Mouse (Mus musculus): ENCODE data around the gene Rabggtb. TPM values are rescaled to one million over a fixed set of nuclear protein-coding genes. Genes with fewer than 3 reads are reported as not detected.

The Rabggtb gene
- total and polyA plus RNA-seq, 3 experiments = 223 to 316 (median 256) TPM

DNA sequence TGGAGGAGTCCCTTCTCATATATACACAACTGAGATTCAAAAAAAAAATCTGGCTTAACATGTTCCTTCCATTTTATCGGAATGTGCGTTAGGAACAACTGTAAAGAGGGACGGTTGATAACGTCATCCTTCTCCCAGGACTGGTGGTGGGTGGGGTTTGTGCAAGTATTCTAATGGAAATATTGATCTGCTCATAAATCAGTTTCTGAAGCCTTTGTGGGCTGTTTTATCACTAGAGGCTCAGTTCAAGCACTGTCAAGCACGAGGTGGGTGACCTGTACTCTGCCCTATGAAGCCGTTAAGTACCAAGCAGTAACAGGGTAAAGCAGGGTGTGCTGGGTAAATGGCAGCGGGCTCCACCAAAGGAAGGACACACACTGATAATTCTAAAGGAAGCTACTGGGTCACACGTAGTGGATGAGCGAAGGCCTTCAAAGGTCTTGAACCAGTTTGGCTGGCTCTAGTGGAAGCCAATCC, 47.0 kb upstream of the Rabggtb start:
- TF ChIP-seq CHD1 (IDR thresholded peaks at IDR 0.05; ENCODE audit: low read depth, low read length) (no peak), TBP (conservative IDR thresholded peaks at IDR 0.05; ENCODE audit: low read depth, low read length) (no peak)
- Histone ChIP-seq H3K27me3 (replicated peaks) (no peaks in the 10 kb centered on the region), H3K4me2 (ENCODE audit: insufficient read depth, low read depth, poor library complexity, severe bottlenecking) (no peak overlapping the region), H3K4me3 (replicated peaks in 1 of 3; ENCODE audit: low read depth in 2 of 3, low read length in 2 of 3, poor library complexity in 1 of 3) (no peak overlapping the region), H3K27ac (ENCODE audit: insufficient read depth, low read depth) (no peak overlapping the region), H3K36me3 (replicated peaks in 1 of 2; ENCODE audit: control insufficient read depth in 1 of 2, insufficient read depth in 1 of 2, low read length in 1 of 2) (no peaks in the 10 kb centered on the region), H3K9ac (ENCODE audit: insufficient read depth, low read depth) (no peak overlapping the region), H3K79me2 (replicated peaks; ENCODE audit: control insufficient read depth, extremely low read depth, insufficient read depth, poor library complexity, severe bottlenecking) (no peaks in the 10 kb centered on the region), H3K4me1 (ENCODE audit: control insufficient read depth in 1 of 2, insufficient read depth in 2 of 2) (peaks cover 8 to 60% of the 10 kb centered on the region in 2 experiments), H3K9me3 (replicated peaks; ENCODE audit: low read length) (peaks cover 16% of the 10 kb centered on the region)
- DNase-seq (ENCODE audit: extremely low read depth) = no peak
- in situ Hi-C loops (cut with MboI; ENCODE audit: low pct_ligation_motif_present, low pct_unique_long_range_greater_than_20kb, low sequenced_read_pairs) (loop anchor here (5.0 to 10.0 kb wide), 2 partner anchors 268 to 615 kb away; no protein-coding TSS in a partner anchor), dilution Hi-C loops (cut with MboI; ENCODE audit: extremely low pct_ligation_motif_present, extremely low pct_unique_long_range_greater_than_20kb, low sequenced_read_pairs) (no loop called here)

DNA sequence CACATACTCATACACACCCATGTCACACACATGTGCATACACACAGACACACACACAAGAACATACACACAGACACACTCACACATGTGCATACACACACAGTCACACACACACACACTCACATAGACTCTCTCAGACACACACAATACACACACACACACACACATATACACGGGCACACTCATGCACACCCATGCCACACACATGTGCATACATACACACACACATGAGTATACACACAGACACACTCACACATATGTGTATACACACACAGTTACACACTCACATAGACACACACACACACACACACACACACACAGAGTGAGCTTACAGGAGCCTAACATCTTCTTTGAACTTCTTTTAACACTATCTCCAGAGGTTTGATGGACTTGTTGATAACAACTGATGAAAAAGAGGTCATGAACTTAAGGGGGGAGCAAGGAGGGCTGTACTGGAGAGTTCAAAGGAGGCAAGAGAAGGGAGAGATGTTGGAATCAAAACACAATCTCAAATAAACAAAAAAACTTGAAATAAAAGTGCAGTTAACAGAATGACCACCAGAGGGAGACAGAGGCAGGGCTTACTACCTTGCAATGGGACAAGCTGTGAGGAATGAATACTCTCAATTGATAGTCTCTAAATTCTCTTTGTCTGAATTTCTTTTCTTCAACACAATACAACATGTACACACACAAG, 46.4 kb upstream of the Rabggtb start:
- no peaks in the 10 kb centered on the region for H3K27me3 ChIP-seq (replicated peaks)
- no peaks in the 10 kb centered on the region for H3K36me3 ChIP-seq (replicated peaks in 1 of 2; ENCODE audit: control insufficient read depth in 1 of 2, insufficient read depth in 1 of 2, low read length in 1 of 2)
- H3K79me2 ChIP-seq (replicated peaks; ENCODE audit: control insufficient read depth, extremely low read depth, insufficient read depth, poor library complexity, severe bottlenecking) = no peaks in the 10 kb centered on the region
- no peak overlapping the region for H3K27ac ChIP-seq (ENCODE audit: insufficient read depth, low read depth)
- dilution Hi-C loops (cut with MboI; ENCODE audit: extremely low pct_ligation_motif_present, extremely low pct_unique_long_range_greater_than_20kb, low sequenced_read_pairs) (no loop called here), in situ Hi-C loops (cut with MboI; ENCODE audit: low pct_ligation_motif_present, low pct_unique_long_range_greater_than_20kb, low sequenced_read_pairs) (no loop called here)
- peak; percentile 79 for DNase-seq (ENCODE audit: extremely low read depth)
- peak overlapping the region in 1 of 3 experiments; percentile 11 for H3K4me3 ChIP-seq (replicated peaks in 1 of 3; ENCODE audit: low read depth in 2 of 3, low read length in 2 of 3, poor library complexity in 1 of 3)
- H3K4me2 ChIP-seq (ENCODE audit: insufficient read depth, low read depth, poor library complexity, severe bottlenecking) = no peak overlapping the region
- peaks cover 14% of the 10 kb centered on the region for H3K9me3 ChIP-seq (replicated peaks; ENCODE audit: low read length)
- no peak overlapping the region for H3K9ac ChIP-seq (ENCODE audit: insufficient read depth, low read depth)
- peaks cover 8 to 66% of the 10 kb centered on the region in 2 experiments for H3K4me1 ChIP-seq (ENCODE audit: control insufficient read depth in 1 of 2, insufficient read depth in 2 of 2)
- TF ChIP-seq EP300 (IDR thresholded peaks at IDR 0.05; ENCODE audit: low read length) (no peak), RAD21 (IDR thresholded peaks at IDR 0.05; ENCODE audit: low read depth, low read length) (peak; percentile 95), JUND (conservative IDR thresholded peaks at IDR 0.05; ENCODE audit: low read depth, low read length) (no peak), ZC3H11A (IDR thresholded peaks at IDR 0.05; ENCODE audit: low read depth, low read length) (peak; percentile 33; the same call in 1 of the 2 replicates), MAX (IDR thresholded peaks at IDR 0.05; ENCODE audit: low read length) (peak; percentile 30; the same call in 1 of the 2 replicates), ZNF384 (IDR thresholded peaks at IDR 0.05; ENCODE audit: low read depth, low read length) (peak; percentile 75), CTCF (conservative IDR thresholded peaks at IDR 0.05 in 1 of 2, IDR thresholded peaks at IDR 0.05 in 1 of 2; ENCODE audit: low read depth in 2 of 2, low read length in 2 of 2) (peak; percentile 96 to 98), RCOR1 (conservative IDR thresholded peaks at IDR 0.05; ENCODE audit: low read depth, low read length) (no peak), POLR2AphosphoS2 (IDR thresholded peaks at IDR 0.05; ENCODE audit: low read depth, low read length) (no peak), USF2 (conservative IDR thresholded peaks at IDR 0.05; ENCODE audit: low read depth, low read length) (no peak), SMC3 (IDR thresholded peaks at IDR 0.05; ENCODE audit: low read depth, low read length) (peak; percentile 88), PAX5 (IDR thresholded peaks at IDR 0.05; ENCODE audit: low read length) (no peak), HCFC1 (IDR thresholded peaks at IDR 0.05; ENCODE audit: low read depth, low read length) (no peak), POLR2A (IDR thresholded peaks at IDR 0.05; ENCODE audit: low read depth, low read length) (no peak)

Data from CH12.LX (cell line).